Mouse (Mus musculus): ENCODE results near the gene Grap.

The Grap gene

GRCm38 (mm10) chr11:61720636-61721035, 67.6 kb downstream of the Grap start, which contains the start of gene Slc5a10:
TSS of gene Slc5a10 (minus strand) at chr11:61720826.
- no peak for DNase-seq (ENCODE audit: extremely low read depth, low read depth)

- DNase-seq (ENCODE audit: extremely low read depth, low read depth), result no peak
Measured at GRCm38 (mm10) chr11:61722077-61722476, 69.0 kb downstream of the Grap start.
